Mouse (Mus musculus) retina, postnatal 1 day (tissue): Measurements from ENCODE around the gene Myod1.

Experiments used
- DNase-seq: peaks from one replicate; pipeline ENCODE4 v3.0.0-alpha.2; 2012

Gene Myod1

DNA sequence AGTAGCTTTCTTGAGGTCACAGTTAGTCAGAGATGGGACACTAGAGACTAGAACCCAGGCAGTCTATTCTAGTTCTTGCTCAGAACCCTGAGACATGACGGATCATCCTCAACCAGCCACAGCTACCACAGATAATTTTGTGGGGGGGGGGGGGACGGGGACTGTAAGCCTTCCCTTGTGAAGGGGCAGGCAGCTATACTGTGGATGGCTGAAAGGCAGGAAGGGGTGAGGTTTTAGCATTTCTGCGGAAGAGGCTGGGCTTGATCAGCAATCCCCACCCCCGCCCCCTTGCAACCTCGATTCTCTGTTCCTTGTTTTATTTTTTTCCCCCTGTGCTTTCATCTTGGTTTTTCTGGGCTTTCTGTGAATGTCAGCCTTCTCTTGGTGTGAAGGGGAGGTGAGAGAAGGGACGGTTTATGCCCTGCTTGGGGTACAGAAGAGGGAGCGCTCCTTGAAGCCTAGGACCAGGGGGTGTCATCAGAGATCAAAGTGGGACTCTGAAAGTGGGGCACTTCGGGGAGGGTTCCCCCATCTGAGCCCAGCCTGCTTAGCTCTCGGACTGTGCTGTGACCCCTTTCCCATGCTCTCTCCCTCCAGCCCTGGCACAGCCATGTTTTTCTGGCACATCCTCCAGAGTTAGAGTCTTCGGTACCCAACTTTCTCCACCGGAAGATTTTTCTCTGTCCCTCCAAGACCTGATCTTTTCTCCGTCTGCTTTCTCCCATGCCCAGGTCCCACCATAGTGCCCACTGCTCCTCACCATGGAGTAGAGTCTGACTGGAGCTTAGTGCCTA, 17.6 kb downstream of the Myod1 start:
- no peak for DNase-seq

GRCm38 (mm10) chr7:46394933-46395332, 18.7 kb downstream of the Myod1 start:
- no peak for DNase-seq

DNA sequence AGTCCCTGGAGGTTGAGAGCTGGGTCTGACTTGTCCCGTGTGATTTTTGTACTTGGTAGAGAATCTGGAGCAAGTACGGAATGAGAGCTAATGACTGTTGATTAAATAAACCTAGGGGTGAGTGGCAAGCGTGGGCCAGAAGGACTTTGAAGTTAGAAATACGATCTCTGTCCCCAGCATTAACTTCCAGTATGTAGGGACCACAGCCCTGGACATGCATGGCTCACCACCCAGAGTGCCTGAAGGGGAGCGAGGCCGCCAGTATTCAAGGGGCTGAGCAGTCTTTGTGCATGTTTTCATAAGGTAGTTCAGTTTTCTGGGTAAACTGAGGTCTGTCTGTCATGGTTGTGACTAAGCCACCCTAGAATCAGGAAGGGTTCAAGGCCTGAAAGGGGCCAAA, 19.3 kb downstream of the Myod1 start:
- no peak for DNase-seq

- DNase-seq = peak; percentile 87
Measured at GRCm38 (mm10) chr7:46396231-46396927, 20.1 kb downstream of the Myod1 start, which contains the start of gene Kcnc1. Gene Kcnc1 (plus strand): TSS chr7:46396497.

- peak; percentile 73 for DNase-seq
Measured at GRCm38 (mm10) chr7:46396928-46397731, 20.9 kb downstream of the Myod1 start.

DNA sequence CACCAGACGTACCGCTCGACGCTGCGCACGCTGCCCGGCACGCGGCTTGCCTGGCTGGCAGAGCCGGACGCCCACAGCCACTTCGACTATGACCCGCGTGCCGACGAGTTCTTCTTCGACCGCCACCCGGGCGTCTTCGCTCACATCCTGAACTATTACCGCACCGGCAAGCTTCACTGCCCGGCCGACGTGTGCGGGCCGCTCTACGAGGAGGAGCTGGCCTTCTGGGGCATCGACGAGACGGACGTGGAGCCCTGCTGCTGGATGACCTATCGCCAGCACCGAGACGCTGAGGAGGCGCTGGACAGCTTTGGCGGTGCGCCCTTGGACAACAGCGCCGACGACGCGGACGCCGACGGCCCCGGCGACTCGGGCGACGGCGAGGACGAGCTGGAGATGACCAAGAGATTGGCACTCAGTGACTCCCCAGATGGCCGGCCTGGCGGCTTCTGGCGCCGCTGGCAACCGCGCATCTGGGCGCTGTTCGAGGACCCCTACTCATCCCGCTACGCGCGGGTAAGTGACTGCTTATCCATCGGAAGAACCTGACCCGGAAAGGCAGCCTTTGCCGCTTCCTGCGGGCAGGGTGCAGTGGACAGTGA, 21.6 kb downstream of the Myod1 start:
- no peak for DNase-seq

DNA sequence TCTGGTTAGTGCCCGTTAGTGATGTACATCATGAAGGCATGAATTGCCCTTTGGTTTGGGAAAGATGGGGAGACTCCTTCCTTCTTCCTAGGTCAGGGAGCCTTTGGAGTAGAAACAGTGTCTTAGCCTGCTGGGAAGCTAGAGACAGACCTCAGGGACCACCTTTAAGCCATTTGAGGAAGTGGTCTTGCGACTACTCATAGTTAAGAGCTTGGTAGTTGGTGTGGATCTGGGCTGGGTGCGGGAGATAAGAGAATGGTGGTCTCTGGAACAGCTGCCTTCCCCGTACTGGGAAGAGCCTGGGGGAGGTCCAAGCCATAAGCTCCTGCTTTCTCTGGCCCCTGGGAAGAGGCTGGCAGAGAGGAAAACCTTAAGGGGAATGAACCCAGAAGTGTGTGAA, 22.3 kb downstream of the Myod1 start:
- DNase-seq = no peak

DNA sequence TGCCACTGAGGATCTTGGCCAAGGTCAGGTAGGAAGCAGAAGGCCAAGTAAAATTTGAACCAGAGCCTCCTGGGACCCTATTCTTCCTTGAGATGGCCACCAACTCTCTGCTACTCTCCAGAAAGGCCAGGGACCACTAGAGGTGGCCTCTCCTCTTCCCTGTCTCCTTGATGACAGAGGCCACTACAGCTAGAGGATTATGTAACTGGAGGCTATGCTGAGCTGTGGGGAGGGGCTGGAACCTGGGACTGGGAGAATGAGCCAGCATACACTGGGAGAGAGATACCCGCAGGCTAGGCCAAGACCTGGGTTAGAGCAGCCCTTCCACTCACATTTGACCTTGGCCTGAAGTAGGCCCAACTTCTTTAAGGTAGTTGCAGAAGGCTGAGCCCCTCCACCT, 23.4 kb downstream of the Myod1 start:
- no peak for DNase-seq

DNA sequence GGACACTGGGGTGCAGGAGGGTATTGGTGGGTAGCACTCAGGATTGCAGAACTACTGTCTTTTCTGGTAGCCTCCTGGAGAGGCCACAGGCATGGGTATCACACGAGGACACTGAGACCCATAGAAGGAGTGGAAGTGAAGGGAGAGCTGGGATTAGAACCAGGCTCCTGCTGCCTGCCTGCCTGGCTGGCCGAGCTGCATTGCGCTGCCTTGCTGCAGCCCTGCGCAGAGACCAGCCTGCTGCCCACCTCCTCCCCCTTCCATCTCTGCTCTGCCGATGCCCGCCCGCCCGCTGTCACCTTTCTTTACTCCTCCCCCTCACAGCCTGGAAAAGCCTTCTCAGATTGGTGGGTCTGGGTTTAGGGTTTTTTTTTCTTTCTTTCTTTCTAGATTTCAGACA, 24.1 kb downstream of the Myod1 start:
- DNase-seq = no peak

DNA sequence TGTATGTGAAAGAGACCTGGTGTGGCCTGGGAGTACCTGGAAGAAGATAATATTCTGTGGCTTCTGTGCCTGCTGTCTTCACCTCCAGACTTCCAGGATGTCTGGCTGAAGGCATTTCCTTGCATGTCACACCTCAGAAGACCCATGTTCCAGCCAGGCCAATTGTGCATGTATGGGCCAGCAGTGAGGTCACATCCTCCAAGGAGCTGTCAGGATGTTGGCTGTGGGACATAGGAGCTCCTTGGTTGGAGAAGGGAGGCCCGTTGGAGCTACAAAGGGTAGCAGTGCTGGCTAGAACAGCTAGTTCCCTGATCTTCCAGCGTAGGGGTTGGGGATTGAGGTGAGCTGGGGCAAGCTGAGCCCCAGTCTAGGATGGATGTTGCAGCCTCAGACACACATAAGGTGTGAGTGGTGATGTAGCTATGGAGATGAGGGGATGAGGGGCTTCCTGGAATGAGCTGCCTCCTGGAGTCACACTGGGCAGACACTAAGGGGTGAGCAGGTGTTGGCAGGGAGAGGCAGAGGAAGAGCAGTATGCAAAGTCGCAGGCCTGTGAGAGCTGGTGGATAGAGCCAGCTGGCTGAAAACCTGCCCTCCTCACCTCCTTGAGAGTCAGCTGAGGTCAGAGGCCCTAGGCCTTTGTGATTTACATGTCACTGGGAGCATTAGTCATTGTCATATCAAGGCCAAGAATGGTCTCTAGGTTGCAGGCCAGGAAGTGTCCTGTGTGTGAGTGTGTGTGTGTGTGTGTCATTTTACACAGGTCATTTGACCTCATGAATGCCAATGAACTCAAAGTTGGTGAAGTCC, 25.3 kb downstream of the Myod1 start:
- DNase-seq = no peak

GRCm38 (mm10) chr7:46403616-46404485, 27.6 kb downstream of the Myod1 start:
- DNase-seq = no peak

- DNase-seq = no peak
Measured at GRCm38 (mm10) chr7:46404756-46405155, 28.5 kb downstream of the Myod1 start.

DNA sequence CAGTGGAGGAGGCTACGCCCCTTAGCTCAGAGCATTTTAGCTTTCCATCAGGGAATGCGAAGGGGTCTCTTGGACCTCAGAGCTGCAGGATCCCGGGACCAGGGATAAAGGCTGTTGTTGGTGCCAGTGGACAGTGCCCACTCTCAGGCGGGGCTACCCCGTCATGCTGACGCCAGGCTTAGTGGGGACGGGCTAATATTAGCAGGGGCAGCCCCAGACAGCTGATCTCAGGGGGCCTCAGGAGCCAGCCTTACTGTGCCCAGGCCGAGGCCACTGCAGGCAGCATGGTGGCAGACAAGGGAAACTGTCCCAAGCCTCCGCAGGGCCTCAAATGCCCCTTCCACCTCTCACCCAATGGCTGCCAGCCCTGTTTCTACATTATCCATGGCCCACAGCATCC, 32.3 kb downstream of the Myod1 start:
- DNase-seq = no peak

GRCm38 (mm10) chr7:46409204-46409789, 33.0 kb downstream of the Myod1 start:
- DNase-seq = no peak

GRCm38 (mm10) chr7:46410727-46411126, 34.5 kb downstream of the Myod1 start:
- DNase-seq = no peak

DNA sequence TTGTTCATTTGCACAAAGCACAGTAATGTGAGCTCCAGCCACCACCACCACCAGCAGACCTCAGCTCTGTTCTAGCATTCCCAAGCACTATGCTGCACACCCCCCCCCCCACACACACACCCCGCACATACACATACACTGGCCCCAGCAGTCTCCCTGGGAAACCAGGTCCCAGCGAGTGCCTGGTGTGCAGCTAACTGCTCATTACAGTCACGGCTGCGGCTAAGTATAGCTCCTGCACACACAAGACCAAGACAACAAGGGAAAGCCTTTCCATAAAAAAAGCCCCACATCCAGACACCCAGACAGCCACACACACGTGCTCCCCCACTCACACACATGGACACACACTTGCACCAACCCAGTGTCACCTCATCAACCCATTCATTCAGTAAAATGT, 36.5 kb downstream of the Myod1 start:
- no peak for DNase-seq

GRCm38 (mm10) chr7:46413959-46414725, 37.9 kb downstream of the Myod1 start:
- DNase-seq = no peak

GRCm38 (mm10) chr7:46415818-46416425, 39.6 kb downstream of the Myod1 start:
- DNase-seq = no peak

DNA sequence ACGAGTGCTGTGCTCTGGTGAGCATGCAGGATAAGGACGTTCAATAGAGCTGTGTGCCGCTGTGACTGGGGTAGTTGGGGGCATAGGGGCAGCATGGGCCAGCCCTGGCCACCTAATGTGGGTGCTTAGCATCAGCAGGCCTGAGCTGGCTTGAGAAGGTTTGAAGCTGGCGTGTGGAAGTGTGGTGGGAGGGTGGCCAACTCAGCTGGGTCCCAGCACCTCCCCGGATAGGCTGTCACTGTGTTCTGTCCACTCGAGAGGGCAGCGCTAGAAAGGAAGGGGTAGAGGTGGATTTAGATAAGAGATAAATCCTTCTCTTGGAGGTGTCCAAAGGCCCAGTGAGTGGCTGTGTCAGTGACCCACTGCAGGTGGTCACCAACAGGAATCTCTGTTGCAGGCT, 41.2 kb downstream of the Myod1 start:
- DNase-seq = no peak
